Mouse (Mus musculus) neural tube, embryonic 12.5 days (tissue): ENCODE measurements around the gene Sgo2a. TPM values are rescaled to one million over a fixed set of nuclear protein-coding genes. Genes with fewer than 3 reads are reported as not detected.

ENCODE experiments used
- ATAC-seq: fragments of 200-750 bp; cut with Nextera tagmentation; 2 replicates; pipeline ENCODE4 v1.8.0; 2017; ENCODE audit warnings: low read depth, mild to moderate bottlenecking, moderate TSS enrichment, moderate library complexity; ENCODE audit not compliant: low FRiP score
- H3K27ac ChIP-seq: fragments of 300-500 bp; sonication (generic); 2 replicates; pipeline ENCODE4 v1.5.1; 2016
- H3K27me3 ChIP-seq: fragments of 300-500 bp; sonication (generic); replicated peaks from 2 replicates; pipeline ENCODE4 v1.6.1; 2016; ENCODE audit warnings: mild to moderate bottlenecking
- H3K36me3 ChIP-seq: fragments of 300-500 bp; sonication (generic); 2 replicates; pipeline ENCODE4 v1.6.1; 2016; ENCODE audit warnings: mild to moderate bottlenecking
- H3K4me1 ChIP-seq: fragments of 300-500 bp; sonication (generic); 2 replicates; pipeline ENCODE4 v1.6.1; 2016
- H3K4me2 ChIP-seq: fragments of 300-500 bp; sonication (generic); replicated peaks from 2 replicates; pipeline ENCODE4 v1.6.1; 2016; ENCODE audit warnings: mild to moderate bottlenecking
- H3K4me3 ChIP-seq: fragments of 300-500 bp; sonication (generic); 2 replicates; pipeline ENCODE4 v1.5.1; 2016
- H3K9ac ChIP-seq: fragments of 300-500 bp; sonication (generic); 2 replicates; pipeline ENCODE4 v1.6.1; 2016; ENCODE audit warnings: mild to moderate bottlenecking
- H3K9me3 ChIP-seq: fragments of 300-500 bp; sonication (generic); 2 replicates; pipeline ENCODE4 v1.6.1; 2016; ENCODE audit warnings: mild to moderate bottlenecking
- WGBS: fragments of 180-500 bp; shearing (Covaris S2); methylation state at CpG from one replicate; pipeline ENCODE4 v1.1.7; 2016; 5-methylcytosine and 5-hydroxymethylcytosine counted together
- polyA plus RNA-seq: library from polyadenylated mRNA; unstranded; fragments of >200 nt; fragmentation: Nextera tagmentation; extraction: Ambion mirVana; gene quantifications from 2 replicates; pipeline ENCODE4 v1.2.1, GENCODE M21; 2016

Gene Sgo2a
- polyA plus RNA-seq, 1 experiment from 2014 or later: 14.3 TPM

DNA sequence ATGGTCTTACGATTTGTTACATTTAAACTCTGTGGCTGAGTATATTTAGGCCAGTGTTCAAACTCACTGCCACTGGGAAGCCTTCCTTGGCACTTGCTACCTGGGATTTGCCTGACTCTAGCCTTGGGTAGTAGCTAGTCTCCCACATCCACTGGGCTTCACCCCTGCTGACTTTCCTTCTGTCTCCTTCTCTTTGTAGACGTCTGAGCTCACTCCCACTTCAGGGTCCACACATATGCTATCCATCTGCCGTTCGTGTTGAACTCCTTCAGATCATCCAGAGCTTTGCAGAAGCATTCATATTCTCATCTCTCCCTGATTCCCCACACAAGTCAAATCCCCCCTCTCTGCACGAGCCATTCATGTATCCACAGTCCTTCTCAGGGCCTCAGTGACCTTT, 49.8 kb downstream of the Sgo2a start:
- Histone ChIP-seq H3K4me2 (no peak overlapping the region), H3K4me3 (no peak overlapping the region), H3K9ac (no peak overlapping the region), H3K27ac (no peak overlapping the region), H3K27me3 (no peaks in the 10 kb centered on the region), H3K9me3 (no peaks in the 10 kb centered on the region), H3K4me1 (no peaks in the 10 kb centered on the region; the same call in 1 of the 2 replicates), H3K36me3 (no peaks in the 10 kb centered on the region)
- ATAC-seq: no peak
- 68% methylated on average over 5 of the region's 5 CpGs for whole genome bisulfite sequencing

DNA sequence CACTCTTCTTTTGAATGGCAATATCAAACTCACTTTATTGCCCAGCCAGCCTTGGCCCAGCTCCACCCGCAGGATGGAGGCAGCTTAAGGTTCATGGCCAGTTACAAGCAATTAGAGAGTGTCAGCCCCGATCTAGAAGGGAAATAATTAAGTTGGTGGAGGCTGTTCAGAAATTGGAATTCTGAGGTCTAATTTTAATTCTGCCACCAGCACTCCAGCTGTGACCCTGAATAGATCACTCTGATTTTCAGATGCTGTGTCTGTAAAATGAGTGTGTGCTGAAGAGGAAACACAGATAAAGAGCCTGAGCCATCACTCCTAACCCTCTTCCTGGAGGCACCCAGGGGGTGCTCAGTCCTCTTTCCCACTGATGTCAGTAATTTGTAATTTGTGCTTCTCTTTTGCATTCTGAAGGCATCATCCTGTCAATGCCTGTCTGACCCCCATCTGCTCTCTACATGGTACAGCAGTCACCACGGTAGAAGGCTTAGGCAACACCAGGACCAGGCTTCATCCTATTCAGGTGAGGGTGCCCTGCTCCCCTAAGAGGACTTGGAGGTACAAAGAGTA, 51.0 kb downstream of the Sgo2a start:
- H3K9me3 ChIP-seq: no peaks in the 10 kb centered on the region
- H3K27me3 ChIP-seq: no peaks in the 10 kb centered on the region
- no peak overlapping the region for H3K9ac ChIP-seq
- peak; percentile 66; the same call in 1 of the 2 replicates for ATAC-seq
- no peak overlapping the region for H3K27ac ChIP-seq
- no peak overlapping the region for H3K4me3 ChIP-seq
- 43% methylated on average over 3 of the region's 3 CpGs for WGBS
- no peak overlapping the region for H3K4me2 ChIP-seq
- H3K36me3 ChIP-seq: no peaks in the 10 kb centered on the region
- H3K4me1 ChIP-seq: no peaks in the 10 kb centered on the region; the same call in 1 of the 2 replicates

- WGBS: 89% methylated on average over 5 of the region's 5 CpGs
- Histone ChIP-seq H3K9me3 (no peaks in the 10 kb centered on the region), H3K4me3 (no peak overlapping the region), H3K36me3 (no peaks in the 10 kb centered on the region), H3K27ac (no peak overlapping the region), H3K9ac (no peak overlapping the region), H3K27me3 (no peaks in the 10 kb centered on the region), H3K4me2 (no peak overlapping the region), H3K4me1 (no peaks in the 10 kb centered on the region; the same call in 1 of the 2 replicates)
- ATAC-seq: no peak
Observed at GRCm38 (mm10) chr1:58049126-58049525, 53.4 kb downstream of the Sgo2a start.

GRCm38 (mm10) chr1:58055598-58055997, 59.8 kb downstream of the Sgo2a start:
- 0 out of 2 replicates have a peak, but pooled peaks have one; percentile 48 for ATAC-seq
- Histone ChIP-seq H3K27me3 (no peaks in the 10 kb centered on the region), H3K9me3 (no peaks in the 10 kb centered on the region), H3K4me3 (no peak overlapping the region), H3K36me3 (no peaks in the 10 kb centered on the region), H3K4me1 (no peaks in the 10 kb centered on the region), H3K9ac (no peak overlapping the region), H3K27ac (no peak overlapping the region), H3K4me2 (no peak overlapping the region)
- WGBS: 86% methylated on average over 11 of the region's 11 CpGs

DNA sequence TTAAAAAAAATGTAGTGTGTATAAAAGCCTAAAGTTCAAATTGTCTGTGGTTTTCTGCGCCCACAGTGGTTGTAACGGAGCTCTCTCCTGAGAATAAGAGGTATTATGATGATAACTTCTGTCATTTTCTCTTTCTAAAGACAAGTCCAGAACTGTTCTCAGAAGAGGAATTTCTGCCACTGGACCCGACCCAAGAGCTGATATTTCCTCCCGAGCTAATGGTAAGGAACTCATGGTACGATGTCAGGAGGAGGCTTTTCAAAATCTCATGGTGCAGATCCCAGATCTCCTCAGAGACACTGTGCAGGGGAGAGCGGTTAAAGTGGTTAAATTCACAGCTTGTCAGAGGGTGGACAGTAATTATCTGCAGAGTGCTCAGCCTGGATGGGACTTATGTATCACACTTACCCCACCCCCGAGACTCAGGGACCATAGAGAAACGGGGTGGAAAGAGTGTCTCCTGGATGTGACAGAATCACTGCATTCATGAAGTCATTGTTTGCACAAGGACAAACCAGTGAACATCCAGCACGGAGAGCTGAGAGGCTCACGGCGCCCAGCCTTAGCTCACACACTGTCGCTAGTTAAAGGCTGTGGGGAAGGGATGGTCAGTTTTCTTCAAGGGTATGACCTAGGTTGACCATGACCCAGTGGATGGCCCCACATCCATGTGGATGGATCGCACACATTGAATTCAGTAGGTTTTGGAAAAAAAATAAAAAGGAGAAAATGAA, 60.5 kb downstream of the Sgo2a start:
- Histone ChIP-seq H3K27ac (no peak overlapping the region), H3K9ac (no peak overlapping the region), H3K27me3 (no peaks in the 10 kb centered on the region), H3K4me3 (no peak overlapping the region), H3K9me3 (no peaks in the 10 kb centered on the region), H3K36me3 (no peaks in the 10 kb centered on the region), H3K4me1 (no peaks in the 10 kb centered on the region), H3K4me2 (no peak overlapping the region)
- 83% methylated on average over 13 of the region's 13 CpGs for WGBS
- no peak for ATAC-seq

GRCm38 (mm10) chr1:58056939-58057338, 61.2 kb downstream of the Sgo2a start:
- Histone ChIP-seq H3K27me3 (no peaks in the 10 kb centered on the region), H3K36me3 (no peaks in the 10 kb centered on the region), H3K9me3 (no peaks in the 10 kb centered on the region), H3K4me2 (no peak overlapping the region), H3K27ac (no peak overlapping the region), H3K4me3 (no peak overlapping the region), H3K9ac (no peak overlapping the region), H3K4me1 (no peaks in the 10 kb centered on the region)
- no peak for ATAC-seq
- WGBS: 88% methylated on average over 11 of the region's 11 CpGs

GRCm38 (mm10) chr1:58058846-58059245, 63.1 kb downstream of the Sgo2a start:
- Histone ChIP-seq H3K4me3 (no peak overlapping the region), H3K27me3 (no peaks in the 10 kb centered on the region), H3K9me3 (no peaks in the 10 kb centered on the region), H3K9ac (no peak overlapping the region), H3K27ac (no peak overlapping the region), H3K4me1 (no peaks in the 10 kb centered on the region), H3K4me2 (no peak overlapping the region), H3K36me3 (no peaks in the 10 kb centered on the region)
- 91% methylated on average over 4 of the region's 4 CpGs for WGBS
- ATAC-seq: no peak

DNA sequence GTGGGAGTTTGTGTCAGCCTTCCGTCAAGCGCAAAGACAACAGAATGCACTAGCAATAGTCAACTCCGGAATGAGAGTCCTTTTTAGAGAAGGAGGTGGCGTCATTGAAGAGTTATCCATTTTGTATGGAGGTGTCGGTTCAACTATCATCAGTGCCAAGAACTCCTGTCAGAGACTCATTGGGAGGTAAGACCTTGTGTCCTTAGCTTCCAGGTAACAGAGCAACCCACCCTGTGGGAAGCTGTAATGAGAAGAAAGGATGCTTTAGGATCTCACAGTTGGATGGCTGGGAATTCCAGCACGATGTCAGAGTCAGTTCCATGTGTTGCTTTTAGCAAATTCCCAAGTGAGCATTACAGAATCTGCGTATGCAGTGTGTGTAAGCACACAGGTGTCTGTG, 66.4 kb downstream of the Sgo2a start:
- Histone ChIP-seq H3K36me3 (no peaks in the 10 kb centered on the region), H3K4me1 (no peaks in the 10 kb centered on the region), H3K27me3 (no peaks in the 10 kb centered on the region), H3K9ac (no peak overlapping the region), H3K9me3 (no peaks in the 10 kb centered on the region), H3K4me3 (no peak overlapping the region), H3K27ac (no peak overlapping the region), H3K4me2 (no peak overlapping the region)
- 88% methylated on average over 7 of the region's 7 CpGs for whole genome bisulfite sequencing
- no peak for ATAC-seq

GRCm38 (mm10) chr1:58065151-58065550, 69.4 kb downstream of the Sgo2a start:
- no peak for ATAC-seq
- H3K4me1 ChIP-seq: no peaks in the 10 kb centered on the region
- H3K27me3 ChIP-seq: no peaks in the 10 kb centered on the region
- WGBS: 85% methylated on average over 5 of the region's 5 CpGs
- H3K9me3 ChIP-seq: no peaks in the 10 kb centered on the region
- H3K4me3 ChIP-seq: no peak overlapping the region
- H3K36me3 ChIP-seq: no peaks in the 10 kb centered on the region
- no peak overlapping the region for H3K4me2 ChIP-seq
- no peak overlapping the region for H3K9ac ChIP-seq
- no peak overlapping the region for H3K27ac ChIP-seq

GRCm38 (mm10) chr1:58065606-58066005, 69.8 kb downstream of the Sgo2a start:
- 82% methylated on average over 3 of the region's 3 CpGs for WGBS
- Histone ChIP-seq H3K27ac (no peak overlapping the region), H3K27me3 (no peaks in the 10 kb centered on the region), H3K4me1 (no peaks in the 10 kb centered on the region), H3K36me3 (no peaks in the 10 kb centered on the region), H3K4me2 (no peak overlapping the region), H3K9me3 (no peaks in the 10 kb centered on the region), H3K4me3 (no peak overlapping the region), H3K9ac (no peak overlapping the region)
- ATAC-seq: no peak

DNA sequence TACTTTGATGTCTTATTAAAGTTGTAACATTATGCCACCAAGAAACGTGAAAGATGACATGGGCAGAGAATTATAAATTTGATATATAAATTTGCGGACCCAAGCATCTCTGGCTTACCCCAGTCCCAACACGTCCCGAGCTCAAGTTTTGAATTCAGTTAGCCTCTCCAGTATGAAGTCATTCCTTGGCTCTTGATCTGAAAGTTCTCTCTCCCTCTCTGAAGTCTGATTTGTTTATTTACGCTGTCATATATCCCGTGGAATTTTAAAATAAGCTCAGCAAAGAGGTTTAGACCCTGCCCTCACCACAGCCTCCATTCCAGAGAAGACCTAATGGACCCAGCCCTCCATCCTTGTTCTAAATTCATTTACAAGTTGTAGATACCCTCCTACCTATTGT, 73.4 kb downstream of the Sgo2a start:
- H3K27ac ChIP-seq: no peak overlapping the region
- H3K4me2 ChIP-seq: no peak overlapping the region
- H3K9me3 ChIP-seq: no peaks in the 10 kb centered on the region
- H3K4me3 ChIP-seq: no peak overlapping the region
- WGBS: 95% methylated on average over 6 of the region's 6 CpGs
- no peak for ATAC-seq
- no peaks in the 10 kb centered on the region for H3K27me3 ChIP-seq
- no peaks in the 10 kb centered on the region for H3K36me3 ChIP-seq
- H3K4me1 ChIP-seq: no peaks in the 10 kb centered on the region
- H3K9ac ChIP-seq: no peak overlapping the region

DNA sequence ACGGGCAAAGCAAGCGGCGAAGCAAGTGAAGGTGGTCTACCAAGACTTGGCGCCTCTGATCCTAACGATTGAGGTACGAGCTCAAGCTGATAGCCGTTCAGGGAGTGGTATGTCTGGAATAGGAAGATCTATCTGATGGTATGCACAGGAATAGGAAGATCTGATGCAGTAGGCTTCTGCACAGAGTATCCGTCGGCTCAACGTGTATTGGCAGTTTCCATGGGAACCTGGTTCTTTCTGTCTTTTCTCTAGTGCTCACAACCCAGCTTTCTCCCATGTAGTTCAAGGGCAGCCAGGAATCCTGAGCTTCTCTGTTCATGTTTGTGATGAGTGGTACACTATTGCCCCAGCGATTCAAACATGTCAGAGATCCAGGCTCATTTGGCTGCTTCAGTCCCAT, 74.3 kb downstream of the Sgo2a start:
- H3K4me2 ChIP-seq: no peak overlapping the region
- H3K9ac ChIP-seq: no peak overlapping the region
- ATAC-seq: no peak
- H3K36me3 ChIP-seq: no peaks in the 10 kb centered on the region
- H3K9me3 ChIP-seq: no peaks in the 10 kb centered on the region
- WGBS: 90% methylated on average over 11 of the region's 11 CpGs
- H3K27ac ChIP-seq: no peak overlapping the region
- no peak overlapping the region for H3K4me3 ChIP-seq
- H3K27me3 ChIP-seq: no peaks in the 10 kb centered on the region
- H3K4me1 ChIP-seq: no peaks in the 10 kb centered on the region

DNA sequence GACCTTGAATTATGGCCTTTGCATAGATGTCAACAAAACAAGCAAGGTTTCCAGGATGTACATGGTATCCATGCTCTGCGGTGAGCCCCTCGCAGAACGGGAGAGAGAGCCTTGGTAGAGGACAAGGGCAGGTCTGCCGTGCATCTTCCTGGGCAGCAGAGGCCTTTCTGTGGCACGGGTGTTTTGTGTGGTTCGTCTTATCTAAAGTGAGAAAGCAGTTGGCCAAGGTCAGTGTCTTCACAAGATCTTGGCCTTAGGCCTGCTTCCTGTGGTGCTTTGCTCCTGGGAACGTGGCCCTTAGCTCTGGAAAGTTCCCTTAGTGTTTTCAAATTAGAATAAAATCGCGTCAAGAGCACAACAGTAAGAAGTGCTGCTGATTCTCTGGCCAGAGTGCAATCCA, 75.2 kb downstream of the Sgo2a start:
- Histone ChIP-seq H3K9ac (no peak overlapping the region), H3K27ac (no peak overlapping the region), H3K4me2 (no peak overlapping the region), H3K4me3 (no peak overlapping the region), H3K9me3 (no peaks in the 10 kb centered on the region), H3K36me3 (no peaks in the 10 kb centered on the region), H3K4me1 (no peaks in the 10 kb centered on the region), H3K27me3 (no peaks in the 10 kb centered on the region)
- no peak for ATAC-seq
- 85% methylated on average over 9 of the region's 9 CpGs for WGBS
